Mouse (Mus musculus) liver, embryonic 11.5 days (tissue): ENCODE measurements around the gene Sema3e. TPM values are rescaled to one million over a fixed set of nuclear protein-coding genes. Genes with fewer than 3 reads are reported as not detected.

Experiments
- ATAC-seq: fragments of 200-750 bp; cut with Nextera tagmentation; replicated peaks from 2 replicates; pipeline ENCODE4 v1.8.0; 2017; ENCODE audit warnings: moderate number of reproducible peaks, mild to moderate bottlenecking, moderate TSS enrichment, moderate library complexity; ENCODE audit not compliant: low FRiP score
- DNase-seq: peaks from one replicate; pipeline ENCODE4 v3.0.0-alpha.2; 2017; ENCODE audit warnings: low spot score
- H3K27ac ChIP-seq: fragments of 300-500 bp; sonication (generic); 2 replicates; pipeline ENCODE4 v1.5.1; 2014; ENCODE audit warnings: mild to moderate bottlenecking, low read depth, low read length, control low read depth
- H3K27me3 ChIP-seq: fragments of 300-500 bp; sonication (generic); replicated peaks from 2 replicates; pipeline ENCODE4 v1.6.1; 2014; ENCODE audit warnings: low read length, mixed read lengths; ENCODE audit not compliant: control insufficient read depth, insufficient read depth
- H3K36me3 ChIP-seq: fragments of 300-500 bp; sonication (generic); 2 replicates; pipeline ENCODE4 v1.6.1; 2014; ENCODE audit warnings: mild to moderate bottlenecking, low read length, moderate library complexity, mixed read lengths; ENCODE audit not compliant: control insufficient read depth, insufficient read depth
- H3K4me1 ChIP-seq: fragments of 300-500 bp; sonication (generic); replicated peaks from 2 replicates; pipeline ENCODE4 v1.6.1; 2014; ENCODE audit warnings: low read length, mixed read lengths; ENCODE audit not compliant: control insufficient read depth, insufficient read depth
- H3K4me2 ChIP-seq: fragments of 300-500 bp; sonication (generic); 2 replicates; pipeline ENCODE4 v1.6.1; 2014; ENCODE audit warnings: mild to moderate bottlenecking, control low read depth, moderate library complexity
- H3K4me3 ChIP-seq: fragments of 300-500 bp; sonication (generic); 2 replicates; pipeline ENCODE4 v1.5.1; 2014; ENCODE audit warnings: low read depth, low read length, control low read depth
- H3K9ac ChIP-seq: fragments of 300-500 bp; sonication (generic); 2 replicates; pipeline ENCODE4 v1.6.1; 2014; ENCODE audit warnings: low read depth, low read length, control low read depth
- H3K9me3 ChIP-seq: fragments of 300-500 bp; sonication (generic); 2 replicates; pipeline ENCODE4 v1.6.1; 2016; ENCODE audit warnings: low read length, inconsistent platforms, mixed read lengths; ENCODE audit not compliant: control insufficient read depth
- WGBS: fragments of 180-500 bp; shearing (Covaris S2); extraction: QIAGEN DNeasy Blood & Tissue Kit; methylation state at CpG from one replicate; pipeline ENCODE4 v1.1.7; 2014; 5-methylcytosine and 5-hydroxymethylcytosine counted together
- polyA plus RNA-seq: library from polyadenylated mRNA; unstranded; fragments of >200 nt; fragmentation: Nextera tagmentation; extraction: Ambion mirVana; gene quantifications from 2 replicates; pipeline ENCODE4 v1.2.1, GENCODE M21; 2014

Sema3e gene
- polyA plus RNA-seq, 1 experiment from 2014 or later: 0.67 TPM

DNA sequence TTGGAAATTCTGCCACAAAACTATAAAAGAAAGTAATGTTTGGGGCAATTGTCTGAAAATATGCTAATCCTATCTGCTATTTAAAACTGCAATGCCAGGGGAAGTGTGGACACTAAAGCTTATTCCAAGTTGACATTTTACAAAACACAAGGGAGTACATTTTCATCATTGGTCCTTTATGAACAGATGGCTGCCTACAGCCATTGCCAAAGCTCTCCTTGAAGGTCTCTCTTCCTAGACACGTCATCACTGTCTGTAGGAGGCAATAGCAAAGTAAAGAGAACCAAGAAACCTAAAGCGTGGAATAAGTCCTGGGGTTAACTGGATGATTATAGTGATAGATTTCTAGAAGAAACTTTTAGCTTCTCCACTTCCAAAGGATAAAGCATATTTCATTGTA is 242.3 kb downstream of the Sema3e start:
- Histone ChIP-seq H3K27me3 (no peaks in the 10 kb centered on the region), H3K4me1 (no peaks in the 10 kb centered on the region), H3K9ac (no peak overlapping the region), H3K36me3 (no peaks in the 10 kb centered on the region), H3K4me3 (no peak overlapping the region), H3K4me2 (no peak overlapping the region), H3K9me3 (no peaks in the 10 kb centered on the region), H3K27ac (no peak overlapping the region)
- WGBS: 67% methylated on average over 2 of the region's 2 CpGs
- ATAC-seq (no peak), DNase-seq (no peak)

Other genes starting within 250 kb of the Sema3e start
- gene Speer3, start 233.7 kb upstream of the Sema3e start, polyA plus RNA-seq: not detected in 2 replicates